Mouse (Mus musculus): Measurements from ENCODE around the gene Kcnj9.

DNA sequence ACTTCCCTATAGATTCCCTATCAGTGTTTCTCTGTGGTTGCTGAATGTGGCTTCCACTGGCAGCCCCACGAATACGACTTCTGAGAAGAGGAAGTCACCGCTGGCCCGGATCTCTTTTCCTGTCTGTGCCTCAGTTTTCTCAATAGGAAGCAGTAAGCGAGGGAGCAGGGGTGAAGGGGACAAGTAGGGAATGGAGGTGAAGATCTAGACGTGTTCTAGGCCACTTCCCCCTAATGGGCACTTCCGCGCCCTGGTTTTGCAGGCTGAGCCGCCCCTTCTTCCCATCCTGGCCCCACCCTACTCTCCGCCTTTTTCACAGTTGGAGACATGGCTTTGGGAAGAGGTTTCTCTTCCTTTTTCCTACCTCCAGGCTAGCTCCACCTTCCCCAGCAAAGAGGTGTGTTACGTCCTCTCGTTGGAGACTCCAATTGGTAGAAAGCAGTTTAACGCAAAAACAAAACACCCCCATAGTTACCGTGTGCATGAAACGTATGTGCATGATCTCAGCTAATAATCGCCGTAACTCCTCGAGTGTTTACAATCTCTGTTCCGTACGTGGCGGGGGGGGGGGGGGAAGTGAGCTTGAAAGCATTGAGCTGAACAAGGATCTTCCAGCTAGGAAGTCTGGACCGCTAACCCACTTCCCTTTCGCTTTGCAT lies 17.7 kb downstream of the Kcnj9 start:
- TF ChIP-seq CTCF (IDR thresholded peaks at IDR 0.05; ENCODE audit: extremely low read depth, insufficient read length, insufficient replicate concordance, low read depth, low read length) (no peak), POLR2A (IDR thresholded peaks at IDR 0.05; ENCODE audit: low read depth, low read length) (no peak)
